Mouse (Mus musculus) hindbrain, embryonic 14.5 days (tissue): ENCODE data around the gene Gm47289. TPM values are rescaled to one million over a fixed set of nuclear protein-coding genes. Genes with fewer than 3 reads are reported as not detected.

Experiments used
- ATAC-seq: fragments of 200-750 bp; cut with Nextera tagmentation; 2 replicates; pipeline ENCODE4 v1.8.0; 2017; ENCODE audit warnings: moderate number of reproducible peaks, mild to moderate bottlenecking, moderate TSS enrichment, moderate library complexity; ENCODE audit not compliant: low FRiP score
- DNase-seq: peaks from one replicate; pipeline ENCODE4 v3.0.0-alpha.2; 2015; ENCODE audit warnings: low spot score
- H3K27ac ChIP-seq: fragments of 300-500 bp; sonication (generic); 2 replicates; pipeline ENCODE4 v1.5.1; 2014; ENCODE audit warnings: mild to moderate bottlenecking, moderate library complexity
- H3K27me3 ChIP-seq: fragments of 300-500 bp; sonication (generic); 2 replicates; pipeline ENCODE4 v1.6.1; 2014; ENCODE audit warnings: mild to moderate bottlenecking, low read length, mixed read lengths; ENCODE audit not compliant: control insufficient read depth, insufficient read depth
- H3K36me3 ChIP-seq: fragments of 300-500 bp; sonication (generic); replicated peaks from 2 replicates; pipeline ENCODE4 v1.6.1; 2014; ENCODE audit not compliant: control insufficient read depth, insufficient read depth
- H3K4me1 ChIP-seq: fragments of 300-500 bp; sonication (generic); replicated peaks from 2 replicates; pipeline ENCODE4 v1.6.1; 2014; ENCODE audit warnings: antibody characterized with exemption, low read length, mixed read lengths; ENCODE audit not compliant: control insufficient read depth, insufficient read depth
- H3K4me2 ChIP-seq: fragments of 300-500 bp; sonication (generic); replicated peaks from 2 replicates; pipeline ENCODE4 v1.6.1; 2014; ENCODE audit warnings: mild to moderate bottlenecking, moderate library complexity
- H3K4me3 ChIP-seq: fragments of 300-500 bp; sonication (generic); replicated peaks from 2 replicates; pipeline ENCODE4 v1.5.1; 2014; ENCODE audit warnings: mild to moderate bottlenecking, low read length
- H3K9ac ChIP-seq: fragments of 300-500 bp; sonication (generic); 2 replicates; pipeline ENCODE4 v1.6.1; 2014
- H3K9me3 ChIP-seq: fragments of 300-500 bp; sonication (generic); 2 replicates; pipeline ENCODE4 v1.6.1; 2016; ENCODE audit warnings: low read length; ENCODE audit not compliant: control insufficient read depth
- WGBS: fragments of 180-500 bp; shearing (Covaris S2); extraction: QIAGEN DNeasy Blood & Tissue Kit; methylation state at CpG from one replicate; pipeline ENCODE4 v1.1.7; 2014; 5-methylcytosine and 5-hydroxymethylcytosine counted together
- polyA plus RNA-seq: library from polyadenylated mRNA; unstranded; fragments of >200 nt; fragmentation: Nextera tagmentation; extraction: Ambion mirVana; gene quantifications from 2 replicates; pipeline ENCODE4 v1.2.1, GENCODE M21; 2014

Gene Gm47289
- polyA plus RNA-seq, 1 experiment from 2014 or later: not detected

GRCm38 (mm10) chr9:119138836-119139235 lies 20.1 kb upstream of the Gm47289 start:
- H3K27ac ChIP-seq: no peak overlapping the region
- no peak overlapping the region for H3K4me2 ChIP-seq
- no peak for DNase-seq
- no peaks in the 10 kb centered on the region for H3K9me3 ChIP-seq
- ATAC-seq: no peak
- 80% methylated on average over 2 of the region's 2 CpGs for WGBS
- no peaks in the 10 kb centered on the region for H3K4me1 ChIP-seq
- H3K36me3 ChIP-seq: no peaks in the 10 kb centered on the region
- no peak overlapping the region for H3K4me3 ChIP-seq
- no peak overlapping the region for H3K9ac ChIP-seq
- no peaks in the 10 kb centered on the region for H3K27me3 ChIP-seq

DNA sequence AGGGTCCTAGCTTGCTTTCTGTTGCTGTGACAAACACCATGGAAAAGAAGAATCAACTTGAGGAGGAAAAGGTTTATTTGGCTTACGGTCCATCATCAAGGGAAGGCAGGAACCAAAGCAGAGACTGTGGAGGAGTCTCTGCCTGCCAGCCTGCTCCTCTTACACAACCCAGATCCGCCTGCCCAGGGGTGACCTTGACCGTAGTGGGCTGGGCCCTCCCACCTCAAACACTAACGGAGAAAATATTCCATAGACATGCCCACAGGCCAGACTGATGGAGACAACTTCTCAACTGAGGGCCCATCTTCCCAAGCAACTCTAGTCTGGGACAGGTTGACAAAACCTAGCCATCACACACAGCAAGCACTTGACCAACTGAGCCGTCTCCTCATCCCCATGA lies 16.9 kb upstream of the Gm47289 start:
- no peak overlapping the region for H3K4me3 ChIP-seq
- H3K9me3 ChIP-seq: no peaks in the 10 kb centered on the region
- no peak for ATAC-seq
- H3K36me3 ChIP-seq: no peaks in the 10 kb centered on the region
- no peak overlapping the region for H3K27ac ChIP-seq
- H3K4me2 ChIP-seq: no peak overlapping the region
- no peaks in the 10 kb centered on the region for H3K4me1 ChIP-seq
- no peak overlapping the region for H3K9ac ChIP-seq
- no peak for DNase-seq
- H3K27me3 ChIP-seq: no peaks in the 10 kb centered on the region
- WGBS: 90% methylated on average over 5 of the region's 5 CpGs

DNA sequence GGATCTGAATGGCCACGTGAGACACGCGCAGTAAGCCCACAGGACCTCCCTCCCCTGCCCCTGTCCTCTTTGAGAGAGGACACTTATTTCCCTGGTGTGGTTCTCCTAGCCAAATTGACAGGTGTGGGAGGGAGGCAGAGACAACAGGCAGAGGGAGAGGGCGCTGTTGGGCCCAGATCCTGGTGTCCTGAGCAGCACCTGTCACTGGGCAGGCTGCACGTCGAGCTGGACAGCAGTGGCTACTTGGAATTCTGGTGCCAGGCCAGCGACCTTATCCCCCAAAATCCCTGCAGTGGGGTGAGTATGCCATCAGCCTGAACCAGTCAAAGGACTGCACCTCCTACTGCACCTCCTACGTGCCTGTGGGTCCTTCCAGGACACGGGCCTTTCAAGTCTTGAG lies 15.6 kb upstream of the Gm47289 start:
- no peak for DNase-seq
- H3K4me2 ChIP-seq: no peak overlapping the region
- no peak overlapping the region for H3K9ac ChIP-seq
- 79% methylated on average over 9 of the region's 9 CpGs for WGBS
- no peaks in the 10 kb centered on the region for H3K4me1 ChIP-seq
- no peaks in the 10 kb centered on the region for H3K36me3 ChIP-seq
- no peaks in the 10 kb centered on the region for H3K9me3 ChIP-seq
- no peak for ATAC-seq
- H3K4me3 ChIP-seq: no peak overlapping the region
- H3K27me3 ChIP-seq: no peaks in the 10 kb centered on the region
- no peak overlapping the region for H3K27ac ChIP-seq

GRCm38 (mm10) chr9:119144696-119145095 lies 14.3 kb upstream of the Gm47289 start:
- WGBS: 89% methylated on average over 8 of the region's 8 CpGs
- Histone ChIP-seq H3K4me2 (no peak overlapping the region), H3K9me3 (no peaks in the 10 kb centered on the region), H3K4me1 (no peaks in the 10 kb centered on the region), H3K36me3 (no peaks in the 10 kb centered on the region), H3K27ac (no peak overlapping the region), H3K9ac (no peak overlapping the region), H3K4me3 (no peak overlapping the region), H3K27me3 (no peaks in the 10 kb centered on the region)
- DNase-seq (peak; percentile 30), ATAC-seq (no peak)

DNA sequence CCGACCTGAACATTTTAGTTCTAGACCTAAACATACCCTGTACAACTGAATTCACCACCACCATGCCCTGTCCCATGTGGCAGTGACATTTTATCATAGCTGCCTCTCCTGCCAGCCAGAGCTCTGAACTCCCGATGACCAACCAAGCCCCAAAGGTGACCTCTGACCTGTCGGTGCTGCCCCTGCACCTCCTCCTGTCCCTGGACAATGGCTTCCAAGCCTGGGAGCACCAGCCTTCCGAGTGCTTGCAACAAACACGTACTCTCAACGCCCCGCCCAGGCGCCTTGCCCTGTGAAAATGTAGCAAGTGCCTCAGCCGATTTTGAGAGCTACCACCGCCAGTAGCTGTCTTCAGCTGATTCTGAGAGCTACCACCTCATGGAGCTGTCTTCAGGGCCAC lies 13.8 kb upstream of the Gm47289 start:
- H3K27ac ChIP-seq: no peak overlapping the region
- no peak for DNase-seq
- 37% methylated on average over 10 of the region's 10 CpGs for WGBS

DNA sequence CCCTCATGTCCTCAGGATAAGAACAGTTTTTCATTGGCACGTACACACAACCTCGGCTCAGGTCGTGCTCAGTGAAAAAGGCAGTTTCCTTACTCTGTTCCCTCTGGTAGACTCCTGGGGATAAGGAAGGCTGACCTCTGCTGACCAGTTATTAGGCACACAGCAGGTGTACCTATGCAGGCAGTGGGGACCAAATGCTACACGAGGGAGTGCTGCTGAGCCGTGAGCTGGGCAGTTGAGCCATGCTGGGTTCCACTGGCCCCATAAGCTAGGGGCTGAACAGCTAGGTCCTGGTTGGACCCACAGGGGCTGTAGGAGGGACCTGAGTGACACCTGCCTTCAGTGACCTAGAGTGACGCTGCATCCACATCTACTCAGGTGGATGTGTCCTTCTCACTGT lies 13.3 kb upstream of the Gm47289 start:
- H3K9me3 ChIP-seq: no peaks in the 10 kb centered on the region
- H3K36me3 ChIP-seq: no peaks in the 10 kb centered on the region
- DNase-seq: no peak
- H3K9ac ChIP-seq: no peak overlapping the region
- no peaks in the 10 kb centered on the region for H3K27me3 ChIP-seq
- H3K27ac ChIP-seq: no peak overlapping the region
- no peaks in the 10 kb centered on the region for H3K4me1 ChIP-seq
- ATAC-seq: no peak
- H3K4me3 ChIP-seq: no peak overlapping the region
- H3K4me2 ChIP-seq: no peak overlapping the region
- WGBS: 68% methylated on average over 6 of the region's 6 CpGs

More for the DNA sequence above, 13.8 kb upstream of the Gm47289 start:
- Histone ChIP-seq H3K4me2 (no peak overlapping the region), H3K9me3 (no peaks in the 10 kb centered on the region), H3K36me3 (no peaks in the 10 kb centered on the region), H3K4me1 (no peaks in the 10 kb centered on the region), H3K9ac (no peak overlapping the region), H3K27me3 (no peaks in the 10 kb centered on the region), H3K4me3 (no peak overlapping the region)
- ATAC-seq: no peak

GRCm38 (mm10) chr9:119146098-119146770 lies 12.7 kb upstream of the Gm47289 start:
- Histone ChIP-seq H3K9ac (no peak overlapping the region), H3K4me2 (no peak overlapping the region), H3K4me3 (no peak overlapping the region), H3K9me3 (no peaks in the 10 kb centered on the region), H3K27me3 (no peaks in the 10 kb centered on the region), H3K4me1 (no peaks in the 10 kb centered on the region), H3K27ac (no peak overlapping the region), H3K36me3 (no peaks in the 10 kb centered on the region)
- no peak for DNase-seq
- 86% methylated on average over 13 of the region's 13 CpGs for WGBS
- ATAC-seq: no peak

DNA sequence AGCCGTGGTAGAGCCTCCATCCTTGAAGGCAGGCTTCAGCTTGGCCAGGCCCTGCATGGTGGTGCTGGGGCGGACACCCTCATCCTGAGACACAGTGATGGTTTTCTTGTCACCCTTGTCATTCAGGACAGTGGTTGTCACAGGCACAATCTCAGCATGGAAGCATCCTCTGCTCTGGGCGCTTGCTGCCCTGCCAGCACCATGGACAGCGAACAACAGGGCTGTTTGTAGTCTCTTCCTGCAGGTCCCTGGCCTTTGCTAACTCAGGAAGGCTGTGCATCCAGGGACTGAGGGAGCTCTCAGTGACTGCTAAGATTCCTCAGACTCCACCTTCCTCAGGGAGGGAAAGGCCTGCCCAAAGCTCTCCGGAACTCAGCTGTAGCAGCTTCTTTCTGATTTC lies 9.4 kb upstream of the Gm47289 start:
- Histone ChIP-seq H3K9me3 (no peaks in the 10 kb centered on the region), H3K9ac (no peak overlapping the region), H3K36me3 (no peaks in the 10 kb centered on the region), H3K4me1 (no peaks in the 10 kb centered on the region), H3K4me3 (no peak overlapping the region), H3K27me3 (no peaks in the 10 kb centered on the region), H3K27ac (no peak overlapping the region), H3K4me2 (no peak overlapping the region)
- ATAC-seq (no peak), DNase-seq (peak; percentile 36)
- 35% methylated on average over 5 of the region's 5 CpGs for WGBS

DNA sequence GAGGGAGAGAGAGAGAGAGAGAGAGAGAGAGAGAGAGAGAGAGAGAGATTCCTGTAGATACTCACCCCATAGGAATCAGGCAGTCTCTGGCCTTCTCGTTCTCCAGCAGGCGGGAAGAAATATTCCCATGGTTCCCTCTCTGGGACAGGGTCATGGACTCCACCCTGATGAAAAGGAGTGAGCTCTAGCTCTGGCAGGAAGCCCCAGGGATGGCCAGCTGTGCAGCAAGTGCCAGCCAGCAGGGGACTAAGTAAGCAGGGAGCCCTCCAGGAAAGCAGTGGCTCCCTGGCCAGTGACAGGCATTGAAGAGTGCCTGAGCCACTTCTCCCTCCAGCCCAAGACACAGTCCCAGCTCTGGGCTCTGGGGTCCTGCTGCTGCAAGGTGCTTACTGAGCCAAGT lies 7.2 kb upstream of the Gm47289 start:
- DNase-seq: no peak
- H3K36me3 ChIP-seq: no peaks in the 10 kb centered on the region
- H3K9ac ChIP-seq: no peak overlapping the region
- ATAC-seq: no peak
- no peaks in the 10 kb centered on the region for H3K9me3 ChIP-seq
- no peak overlapping the region for H3K4me3 ChIP-seq
- no peaks in the 10 kb centered on the region for H3K4me1 ChIP-seq
- H3K27me3 ChIP-seq: peaks cover 10% of the 10 kb centered on the region
- H3K4me2 ChIP-seq: no peak overlapping the region
- no peak overlapping the region for H3K27ac ChIP-seq
- 45% methylated on average over 2 of the region's 2 CpGs for WGBS

GRCm38 (mm10) chr9:119155416-119155815 lies 3.5 kb upstream of the Gm47289 start:
- 83% methylated on average over 8 of the region's 8 CpGs for WGBS
- H3K27ac ChIP-seq: no peak overlapping the region
- ATAC-seq (no peak), DNase-seq (no peak)
- H3K9ac ChIP-seq: no peak overlapping the region
- no peak overlapping the region for H3K4me2 ChIP-seq
- H3K9me3 ChIP-seq: no peaks in the 10 kb centered on the region
- no peaks in the 10 kb centered on the region for H3K36me3 ChIP-seq
- peaks cover 10% of the 10 kb centered on the region for H3K27me3 ChIP-seq
- no peaks in the 10 kb centered on the region for H3K4me1 ChIP-seq
- no peak overlapping the region for H3K4me3 ChIP-seq
